Mouse (Mus musculus): ENCODE measurements around the gene Gphb5. TPM values are rescaled to one million over a fixed set of nuclear protein-coding genes. Genes with fewer than 3 reads are reported as not detected.
"Not testable (repeated sequence)": the region's sequence is repeated elsewhere in the genome, so short reads cannot be mapped to it uniquely, and the experiment has no call there.

Gene Gphb5
- polyA plus RNA-seq, 1 experiment = not detected

GRCm38 (mm10) chr12:75450592-75450991, 34.0 kb upstream of the Gphb5 start:
- no peaks in the 10 kb centered on the region for H3K27me3 ChIP-seq (ENCODE audit: control insufficient read depth, insufficient read depth, low read length)
- TF ChIP-seq POLR2A (IDR thresholded peaks at IDR 0.05; ENCODE audit: low read depth, low read length) (no peak), CTCF (IDR thresholded peaks at IDR 0.05; ENCODE audit: extremely low read depth, insufficient read length, insufficient replicate concordance, low read depth, low read length) (no peak)
- H3K4me1 ChIP-seq (ENCODE audit: control insufficient read depth, insufficient read depth, insufficient read length, low read length) = no peaks in the 10 kb centered on the region
- 88% methylated on average over 8 of the region's 8 CpGs for whole genome bisulfite sequencing
- no peak overlapping the region for H3K4me3 ChIP-seq (ENCODE audit: low read depth, low read length)
- no peak overlapping the region for H3K27ac ChIP-seq (ENCODE audit: insufficient read depth, low read depth, low read length)
- H3K36me3 ChIP-seq (ENCODE audit: control insufficient read depth, insufficient read depth, low read length) = peaks cover 25% of the 10 kb centered on the region

- Histone ChIP-seq H3K4me3 (ENCODE audit: low read depth, low read length) (no peak overlapping the region), H3K4me1 (ENCODE audit: control insufficient read depth, insufficient read depth, insufficient read length, low read length) (no peaks in the 10 kb centered on the region), H3K27ac (ENCODE audit: insufficient read depth, low read depth, low read length) (no peak overlapping the region), H3K27me3 (ENCODE audit: control insufficient read depth, insufficient read depth, low read length) (no peaks in the 10 kb centered on the region), H3K36me3 (ENCODE audit: control insufficient read depth, insufficient read depth, low read length) (peaks cover 25% of the 10 kb centered on the region)
- no peak for TF ChIP-seq POLR2A (IDR thresholded peaks at IDR 0.05; ENCODE audit: low read depth, low read length)
- TF ChIP-seq CTCF (IDR thresholded peaks at IDR 0.05; ENCODE audit: extremely low read depth, insufficient read length, insufficient replicate concordance, low read depth, low read length) = no peak
- WGBS = 59% methylated on average over 14 of the region's 14 CpGs
Measured at GRCm38 (mm10) chr12:75450011-75450410, 33.4 kb upstream of the Gphb5 start.

- TF ChIP-seq POLR2A (IDR thresholded peaks at IDR 0.05; ENCODE audit: low read depth, low read length) (no peak), CTCF (IDR thresholded peaks at IDR 0.05; ENCODE audit: extremely low read depth, insufficient read length, insufficient replicate concordance, low read depth, low read length) (no peak)
- Histone ChIP-seq H3K36me3 (ENCODE audit: control insufficient read depth, insufficient read depth, low read length) (peaks cover 24% of the 10 kb centered on the region), H3K4me3 (ENCODE audit: low read depth, low read length) (no peak overlapping the region), H3K27me3 (ENCODE audit: control insufficient read depth, insufficient read depth, low read length) (no peaks in the 10 kb centered on the region), H3K27ac (ENCODE audit: insufficient read depth, low read depth, low read length) (no peak overlapping the region), H3K4me1 (ENCODE audit: control insufficient read depth, insufficient read depth, insufficient read length, low read length) (no peaks in the 10 kb centered on the region)
- WGBS = 67% methylated on average over 6 of the region's 6 CpGs
Measured at GRCm38 (mm10) chr12:75449475-75449966, 32.9 kb upstream of the Gphb5 start.

GRCm38 (mm10) chr12:75448921-75449320, 32.3 kb upstream of the Gphb5 start:
- TF ChIP-seq POLR2A (IDR thresholded peaks at IDR 0.05; ENCODE audit: low read depth, low read length) = no peak
- TF ChIP-seq CTCF (IDR thresholded peaks at IDR 0.05; ENCODE audit: extremely low read depth, insufficient read length, insufficient replicate concordance, low read depth, low read length) = no peak
- Histone ChIP-seq H3K36me3 (ENCODE audit: control insufficient read depth, insufficient read depth, low read length) (peaks cover 24% of the 10 kb centered on the region), H3K27me3 (ENCODE audit: control insufficient read depth, insufficient read depth, low read length) (no peaks in the 10 kb centered on the region), H3K4me3 (ENCODE audit: low read depth, low read length) (no peak overlapping the region), H3K4me1 (ENCODE audit: control insufficient read depth, insufficient read depth, insufficient read length, low read length) (no peaks in the 10 kb centered on the region), H3K27ac (ENCODE audit: insufficient read depth, low read depth, low read length) (no peak overlapping the region)
- 59% methylated on average over 5 of the region's 5 CpGs for WGBS

GRCm38 (mm10) chr12:75446245-75446644, 29.7 kb upstream of the Gphb5 start:
- Histone ChIP-seq H3K4me3 (ENCODE audit: low read depth, low read length) (no peak overlapping the region), H3K4me1 (ENCODE audit: control insufficient read depth, insufficient read depth, insufficient read length, low read length) (no peaks in the 10 kb centered on the region), H3K36me3 (ENCODE audit: control insufficient read depth, insufficient read depth, low read length) (peaks cover 6% of the 10 kb centered on the region), H3K27me3 (ENCODE audit: control insufficient read depth, insufficient read depth, low read length) (no peaks in the 10 kb centered on the region), H3K27ac (ENCODE audit: insufficient read depth, low read depth, low read length) (no peak overlapping the region)
- 68% methylated on average over 7 of the region's 7 CpGs for WGBS
- no peak for TF ChIP-seq CTCF (IDR thresholded peaks at IDR 0.05; ENCODE audit: extremely low read depth, insufficient read length, insufficient replicate concordance, low read depth, low read length)
- TF ChIP-seq POLR2A (IDR thresholded peaks at IDR 0.05; ENCODE audit: low read depth, low read length) = no peak

- H3K27me3 ChIP-seq (ENCODE audit: control insufficient read depth, insufficient read depth, low read length); H3K36me3 ChIP-seq (ENCODE audit: control insufficient read depth, insufficient read depth, low read length); H3K4me1 ChIP-seq (ENCODE audit: control insufficient read depth, insufficient read depth, insufficient read length, low read length); H3K4me3 ChIP-seq (ENCODE audit: low read depth, low read length); H3K27ac ChIP-seq (ENCODE audit: insufficient read depth, low read depth, low read length): not testable (repeated sequence)
- WGBS = 76% methylated on average over 6 of the region's 6 CpGs
Measured at GRCm38 (mm10) chr12:75432400-75432799, 15.8 kb upstream of the Gphb5 start.

GRCm38 (mm10) chr12:75429685-75430396, 13.3 kb upstream of the Gphb5 start:
- 23% methylated on average over 1 of the region's 1 CpGs for WGBS

More at GRCm38 (mm10) chr12:75429685-75430396, 13.3 kb upstream of the Gphb5 start:
- Histone ChIP-seq H3K4me3 (ENCODE audit: low read depth, low read length) (no peak overlapping the region), H3K36me3 (ENCODE audit: control insufficient read depth, insufficient read depth, low read length) (no peaks in the 10 kb centered on the region), H3K27me3 (ENCODE audit: control insufficient read depth, insufficient read depth, low read length) (no peaks in the 10 kb centered on the region), H3K4me1 (ENCODE audit: control insufficient read depth, insufficient read depth, insufficient read length, low read length) (no peaks in the 10 kb centered on the region), H3K27ac (ENCODE audit: insufficient read depth, low read depth, low read length) (no peak overlapping the region)
- TF ChIP-seq POLR2A (IDR thresholded peaks at IDR 0.05; ENCODE audit: low read depth, low read length) (no peak), CTCF (IDR thresholded peaks at IDR 0.05; ENCODE audit: extremely low read depth, insufficient read length, insufficient replicate concordance, low read depth, low read length) (no peak)
